Mouse (Mus musculus) myocyte (in vitro differentiated cells): ENCODE measurements at regions not wholly inside any gene's neighbourhood (a gene's known extent, or its start where the extent isn't known, plus 50 kb on each side); places are given as distances from the start of the nearest gene placed in this dataset.

Experiments used
- H3K27me3 ChIP-seq: one replicate; pipeline ENCODE4 v1.6.1; 2011; ENCODE audit not compliant: control insufficient read depth, insufficient read depth, insufficient read length
- H3K36me3 ChIP-seq: one replicate; pipeline ENCODE4 v1.6.1; 2011; ENCODE audit not compliant: control insufficient read depth, insufficient read depth
- H3K4me2 ChIP-seq: one replicate; pipeline ENCODE4 v1.6.1; 2011; ENCODE audit warnings: low read depth, control low read depth
- H3K4me3 ChIP-seq: one replicate; pipeline ENCODE4 v1.5.1; 2011; ENCODE audit warnings: mild to moderate bottlenecking, control low read depth, moderate library complexity
- H3K79me2 ChIP-seq: one replicate; pipeline ENCODE4 v1.6.1; 2011; ENCODE audit not compliant: control insufficient read depth, insufficient read depth
- H3ac ChIP-seq: one replicate; pipeline ENCODE4 v1.6.1; 2011; ENCODE audit not compliant: control insufficient read depth, insufficient read length
- CEBPB ChIP-seq: IDR thresholded peaks from 2 replicates; pipeline ENCODE4 v1.6.1; 2011; ENCODE audit warnings: mild to moderate bottlenecking, moderate library complexity; ENCODE audit not compliant: poor library complexity, insufficient read depth, severe bottlenecking
- E2F4 ChIP-seq: IDR thresholded peaks from one replicate; pipeline ENCODE4 v1.6.1; 2011; ENCODE audit warnings: mild to moderate bottlenecking, control low read depth, moderate library complexity; ENCODE audit not compliant: insufficient read depth
- MAX ChIP-seq: IDR thresholded peaks from one replicate; pipeline ENCODE4 v1.6.1; 2011; ENCODE audit warnings: low read depth, mild to moderate bottlenecking, control low read depth
- MYOD1 ChIP-seq, 3 experiments: IDR thresholded peaks; one replicate each; pipeline ENCODE4 v1.6.1; 2011; ENCODE audit warnings: control low read depth in 2 of 3, low read depth in 2 of 3, mild to moderate bottlenecking in 2 of 3, moderate library complexity in 1 of 3; ENCODE audit not compliant: insufficient read length in 2 of 3, control insufficient read depth in 1 of 3
- MYOG ChIP-seq, 3 experiments: IDR thresholded peaks; one replicate each; pipeline ENCODE4 v1.6.1; 2011; ENCODE audit warnings: control low read depth in 2 of 3, low read depth in 2 of 3, mild to moderate bottlenecking in 2 of 3; ENCODE audit not compliant: insufficient read length in 2 of 3, control insufficient read depth in 1 of 3, insufficient read depth in 1 of 3
- POLR2A ChIP-seq: IDR thresholded peaks from one replicate; pipeline ENCODE4 v1.6.1; 2011; ENCODE audit warnings: low read depth, mild to moderate bottlenecking, control low read depth, moderate library complexity; ENCODE audit not compliant: insufficient read length
- POLR2AphosphoS2 ChIP-seq: IDR thresholded peaks from one replicate; pipeline ENCODE4 v1.6.1; 2011; ENCODE audit warnings: low read depth, control low read depth; ENCODE audit not compliant: insufficient read length
- REST ChIP-seq: IDR thresholded peaks from one replicate; pipeline ENCODE4 v1.6.1; 2011; ENCODE audit warnings: mild to moderate bottlenecking, control low read depth, moderate library complexity; ENCODE audit not compliant: insufficient read depth, insufficient read length
- SRF ChIP-seq: IDR thresholded peaks from one replicate; pipeline ENCODE4 v1.6.1; 2011; ENCODE audit warnings: low read depth; ENCODE audit not compliant: control insufficient read depth, insufficient read length
- TCF12 ChIP-seq: IDR thresholded peaks from one replicate; pipeline ENCODE4 v1.6.1; 2011; ENCODE audit warnings: mild to moderate bottlenecking, control low read depth; ENCODE audit not compliant: poor library complexity, insufficient read depth, severe bottlenecking
- TCF3 ChIP-seq: IDR thresholded peaks from one replicate; pipeline ENCODE4 v1.6.1; 2011; ENCODE audit warnings: low read depth, control low read depth; ENCODE audit not compliant: insufficient read length
- USF1 ChIP-seq: IDR thresholded peaks from one replicate; pipeline ENCODE4 v1.6.1; 2011; ENCODE audit warnings: low read depth, mild to moderate bottlenecking, control low read depth, moderate library complexity

DNA sequence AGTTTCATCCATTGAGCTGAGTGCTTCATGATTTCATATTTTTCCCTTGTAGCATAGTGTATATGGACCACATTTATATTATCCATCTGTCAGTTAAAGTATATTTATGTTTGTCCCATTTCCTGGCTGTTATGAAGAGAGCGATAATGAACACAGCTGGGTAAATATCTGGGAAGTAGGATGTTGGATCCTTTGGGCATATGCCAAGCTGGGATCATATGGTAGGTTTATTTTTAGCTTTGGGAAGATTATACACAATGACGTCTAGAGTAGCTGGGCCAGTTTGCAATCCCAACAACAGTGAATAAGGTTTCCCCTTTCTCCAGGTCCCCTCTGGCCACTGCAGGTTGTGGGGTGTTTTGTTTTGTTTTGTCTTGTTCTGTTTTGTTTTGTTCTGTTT is 164.5 kb downstream of the Gm765 start:
- no peak overlapping the region for H3K4me3 ChIP-seq
- no peaks in the 10 kb centered on the region for H3K79me2 ChIP-seq
- no peaks in the 10 kb centered on the region for H3K27me3 ChIP-seq
- TF ChIP-seq POLR2AphosphoS2 = no peak
- no peak for TF ChIP-seq TCF3
- no peak for TF ChIP-seq E2F4
- no peak for TF ChIP-seq MAX
- no peak for TF ChIP-seq CEBPB
- no peak for TF ChIP-seq REST
- no peak for TF ChIP-seq MYOG (IDR thresholded peaks at IDR 0.05; ENCODE audit: control insufficient read depth in 1 of 3, insufficient read depth in 1 of 3, insufficient read length in 2 of 3, low read depth in 2 of 3)
- no peak for TF ChIP-seq USF1
- TF ChIP-seq MYOD1 (IDR thresholded peaks at IDR 0.05; ENCODE audit: control insufficient read depth in 1 of 3, insufficient read length in 2 of 3, low read depth in 2 of 3) = no peak
- TF ChIP-seq SRF = no peak
- no peak overlapping the region for H3K4me2 ChIP-seq
- H3ac ChIP-seq = no peak overlapping the region
- no peaks in the 10 kb centered on the region for H3K36me3 ChIP-seq

DNA sequence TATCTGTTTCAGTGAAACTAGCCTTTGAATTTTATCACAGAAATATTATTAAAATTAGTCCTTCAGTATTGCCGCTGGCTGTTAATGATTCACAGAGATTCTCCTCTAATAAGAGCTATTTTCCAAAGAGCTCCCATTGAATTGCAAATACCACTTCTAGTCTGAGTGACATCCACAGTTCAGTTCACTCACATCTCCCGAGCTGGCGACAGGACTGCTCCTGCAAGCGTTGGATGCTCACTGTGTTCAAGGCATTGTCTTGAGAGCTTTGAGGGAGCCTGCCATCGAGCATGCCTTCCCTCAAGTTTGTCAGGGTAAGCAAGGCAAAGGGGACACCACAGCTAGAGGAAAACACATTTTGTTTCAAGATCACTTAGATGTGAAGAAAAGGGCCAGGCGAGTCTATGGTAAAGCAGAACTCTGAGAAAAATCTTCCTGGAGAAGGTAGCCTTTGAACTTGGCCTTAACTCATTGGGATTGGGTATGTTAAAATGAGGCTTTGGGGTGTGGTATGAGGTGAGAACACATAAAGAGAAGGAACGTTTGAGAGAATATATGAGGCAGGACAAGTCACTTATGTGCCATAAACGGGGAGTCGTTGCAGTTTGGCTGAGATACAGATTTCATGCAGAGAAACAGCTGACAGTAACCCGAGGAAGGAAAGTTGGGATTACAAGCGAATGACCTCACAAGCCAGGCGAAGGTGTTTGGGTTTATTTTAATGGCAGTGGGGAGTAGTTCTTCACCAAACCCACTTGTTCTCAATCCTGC is 193.3 kb downstream of the Gm765 start:
- peaks cover 5% of the 10 kb centered on the region for H3K27me3 ChIP-seq

DNA sequence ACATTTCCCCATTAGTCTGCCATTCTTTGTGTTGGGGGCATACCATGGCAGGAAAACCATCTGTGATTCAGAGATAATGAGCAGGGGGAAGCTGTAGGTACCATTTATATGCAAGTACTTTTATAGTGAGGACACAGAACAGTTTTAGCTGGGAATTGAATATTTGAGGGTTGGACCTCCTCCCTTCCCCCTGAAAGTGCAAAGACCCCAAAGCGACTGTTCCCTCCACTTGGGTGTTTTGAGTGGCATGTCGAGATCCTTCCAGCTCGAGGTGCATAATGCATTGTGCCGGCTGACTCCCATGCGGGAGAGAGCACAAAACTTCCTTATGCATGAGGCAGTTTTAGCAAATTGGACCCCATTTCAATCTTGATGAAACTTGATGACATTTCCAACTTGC is 194.7 kb downstream of the Gm765 start:
- no peaks in the 10 kb centered on the region for H3K79me2 ChIP-seq
- H3K27me3 ChIP-seq = peaks cover 5% of the 10 kb centered on the region
- no peak for TF ChIP-seq E2F4
- TF ChIP-seq TCF12 = no peak
- no peak for TF ChIP-seq CEBPB
- TF ChIP-seq POLR2AphosphoS2 = no peak
- no peak for TF ChIP-seq TCF3
- TF ChIP-seq REST = no peak
- TF ChIP-seq MYOG (IDR thresholded peaks at IDR 0.05; ENCODE audit: control insufficient read depth in 1 of 3, insufficient read depth in 1 of 3, insufficient read length in 2 of 3, low read depth in 2 of 3) = no peak
- TF ChIP-seq MYOD1 (IDR thresholded peaks at IDR 0.05; ENCODE audit: control insufficient read depth in 1 of 3, insufficient read length in 2 of 3, low read depth in 2 of 3) = no peak
- TF ChIP-seq SRF = no peak
- TF ChIP-seq USF1 = no peak
- TF ChIP-seq POLR2A = no peak
- no peak for TF ChIP-seq MAX
- H3K4me3 ChIP-seq = no peak overlapping the region
- H3ac ChIP-seq = no peak overlapping the region
- H3K36me3 ChIP-seq = no peaks in the 10 kb centered on the region
- no peak overlapping the region for H3K4me2 ChIP-seq

More for the DNA sequence above, 193.3 kb downstream of the Gm765 start:
- Histone ChIP-seq H3ac (no peak overlapping the region), H3K4me2 (no peak overlapping the region), H3K79me2 (no peaks in the 10 kb centered on the region), H3K36me3 (no peaks in the 10 kb centered on the region), H3K4me3 (no peak overlapping the region)
- TF ChIP-seq TCF12 (no peak), REST (no peak), TCF3 (no peak), POLR2A (no peak), E2F4 (no peak), USF1 (no peak), MYOD1 (IDR thresholded peaks at IDR 0.05; ENCODE audit: control insufficient read depth in 1 of 3, insufficient read length in 2 of 3, low read depth in 2 of 3) (no peak), CEBPB (no peak), MAX (no peak), MYOG (IDR thresholded peaks at IDR 0.05; ENCODE audit: control insufficient read depth in 1 of 3, insufficient read depth in 1 of 3, insufficient read length in 2 of 3, low read depth in 2 of 3) (no peak), SRF (no peak), POLR2AphosphoS2 (no peak)

DNA sequence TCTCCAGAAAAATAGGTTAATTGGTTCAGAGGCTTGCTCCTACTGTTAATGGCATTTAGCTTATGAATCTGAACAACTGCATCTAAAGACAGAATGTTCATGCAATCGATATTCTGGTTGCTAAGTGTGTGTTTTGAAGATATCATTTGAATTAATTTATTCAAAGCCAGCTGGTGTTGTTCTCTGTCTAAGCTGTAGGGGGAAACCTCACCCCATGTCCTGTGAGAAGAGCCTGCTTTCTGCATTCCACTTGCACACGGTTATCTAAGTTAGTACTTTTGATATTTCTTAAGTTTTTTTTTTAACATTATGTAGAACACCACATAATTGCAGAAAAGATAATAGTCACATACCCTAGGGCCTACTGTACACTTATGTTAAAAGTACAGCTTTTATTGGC is 209.6 kb downstream of the Gm765 start:
- H3K4me3 ChIP-seq = no peak overlapping the region
- H3K79me2 ChIP-seq = no peaks in the 10 kb centered on the region
- TF ChIP-seq POLR2AphosphoS2 (no peak), E2F4 (no peak), POLR2A (no peak)
- H3K36me3 ChIP-seq = no peaks in the 10 kb centered on the region
- no peak overlapping the region for H3K4me2 ChIP-seq
- H3K27me3 ChIP-seq = no peaks in the 10 kb centered on the region
- H3ac ChIP-seq = no peak overlapping the region

DNA sequence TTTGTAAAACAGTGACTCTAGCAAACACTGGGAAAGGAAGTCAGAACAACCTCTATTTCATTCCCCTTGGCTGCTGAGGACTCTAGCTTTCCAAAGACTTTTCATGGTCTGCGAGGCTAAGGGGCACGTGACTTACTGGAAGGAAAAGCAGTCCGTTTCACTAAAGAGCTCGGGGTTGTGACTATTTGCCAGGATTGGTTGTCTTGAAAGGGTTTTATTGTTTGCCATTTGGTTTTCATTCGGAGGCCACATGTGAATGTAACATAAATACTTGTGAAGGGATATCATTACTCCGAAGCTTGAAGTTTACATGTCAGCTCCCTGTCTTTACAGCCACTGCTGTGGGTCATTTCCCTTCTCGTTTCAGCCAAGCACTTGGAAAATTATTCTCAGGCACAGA is 217.1 kb downstream of the Gm765 start:
- no peak overlapping the region for H3K4me3 ChIP-seq
- no peak overlapping the region for H3K4me2 ChIP-seq
- no peaks in the 10 kb centered on the region for H3K36me3 ChIP-seq
- H3K27me3 ChIP-seq = no peaks in the 10 kb centered on the region
- H3K79me2 ChIP-seq = no peaks in the 10 kb centered on the region
- TF ChIP-seq USF1 (peak; percentile 26), MYOG (IDR thresholded peaks at IDR 0.05; ENCODE audit: control insufficient read depth in 1 of 3, insufficient read depth in 1 of 3, insufficient read length in 2 of 3, low read depth in 2 of 3) (no peak)
- H3ac ChIP-seq = no peak overlapping the region
